In the genomic region with DNA sequence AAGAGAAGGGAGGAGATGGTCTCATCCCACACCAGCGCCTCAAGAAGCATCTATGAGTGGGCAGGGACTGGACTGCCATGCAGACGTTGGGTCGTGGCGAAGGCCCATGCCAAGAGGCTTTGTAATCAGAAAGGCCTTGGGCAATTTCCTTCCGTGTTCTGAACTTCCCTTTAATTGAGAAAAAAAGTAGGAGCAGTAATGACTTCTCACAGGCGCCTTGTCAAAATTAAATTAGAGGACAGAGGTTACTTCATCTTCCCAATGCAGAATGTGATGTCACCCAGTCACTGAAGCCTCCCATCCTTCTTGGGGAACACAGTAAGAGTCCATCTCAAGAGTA, we compare ENCODE assay signal across 13 mouse cellular contexts. TPM values are rescaled to one million over a fixed set of nuclear protein-coding genes. Genes with fewer than 3 reads are reported as not detected.
DNase-seq lines count a peak whose midpoint lies in the region; ATAC-seq and TF ChIP-seq lines count a peak whose summit lies in the region.
"Had no signal": no experiment of that assay in that cellular context is flagged by ENCODE, and none has a peak within 500 bp of the region (broad histone marks: within the 10 kb centered on the region; RNA-seq: fewer than 3 reads in every experiment).

No protein-coding gene starts in this region.

- WGBS in macrophage (ENCODE audit: missing documents): 2% methylated on average over 6 of the region's 6 CpGs
- 78% methylated on average over 6 of the region's 6 CpGs for WGBS in thymus, adult 2 months

- no peaks in the 10 kb centered on the region for H3K27me3 ChIP-seq in thymus, adult 2 months (ENCODE audit: control insufficient read depth, insufficient read depth, low read length)
- H3K27me3 ChIP-seq: kidney, embryonic 15.5 days; neural tube, embryonic 13.5 days had no signal

- H3K4me3 ChIP-seq in layer of hippocampus, adult 2 months: no peak overlapping the region
- no peak overlapping the region for H3K4me3 ChIP-seq in bone marrow macrophage, adult 2 months (ENCODE audit: insufficient read depth, low read length)
- no peak overlapping the region for H3K4me3 ChIP-seq in macrophage (ENCODE audit: inconsistent target)
- no peak overlapping the region for H3K4me3 ChIP-seq in thymus, adult 2 months (ENCODE audit: control insufficient read depth, insufficient read depth, low read length)
- H3K4me3 ChIP-seq: kidney, embryonic 15.5 days; neural tube, embryonic 13.5 days had no signal

- no peak for TF ChIP-seq CTCF in layer of hippocampus, adult 2 months (conservative IDR thresholded peaks at IDR 0.05)
- no peak for TF ChIP-seq CTCF in bone marrow macrophage, adult 2 months (IDR thresholded peaks at IDR 0.05; ENCODE audit: low read depth, low read length)
- TF ChIP-seq CTCF in thymus, adult 2 months (IDR thresholded peaks at IDR 0.05; ENCODE audit: borderline replicate concordance, control insufficient read depth, extremely low read depth, insufficient read depth, low read length, poor library complexity): no peak

- no peak for DNase-seq in layer of hippocampus, adult 2 months (ENCODE audit: low spot score in 2 of 2)
- no peak for DNase-seq in layer of hippocampus, postnatal 36 days
- DNase-seq in heart, postnatal 10 days: peak; percentile 60 to 66
- DNase-seq in thymus, adult 2 months: no peak
- DNase-seq in left cerebral cortex, adult 11 months (ENCODE audit: low spot score): no peak
- DNase-seq: right cerebral cortex, postnatal 4 days; thymus, postnatal 14 days had no signal

- ATAC-seq in frontal cortex, adult (ENCODE audit: low TSS enrichment): no peak
- ATAC-seq: activated CD4-positive, CD25-positive, alpha-beta regulatory T cell, adult 4 months had no signal

- no peak for TF ChIP-seq POLR2A in bone marrow macrophage, adult 2 months (IDR thresholded peaks at IDR 0.05; ENCODE audit: borderline replicate concordance, low read depth, low read length)
- no peak for TF ChIP-seq POLR2A in thymus, adult 2 months (IDR thresholded peaks at IDR 0.05; ENCODE audit: control insufficient read depth, extremely low read depth, insufficient read depth, low read length, poor library complexity)

- no peaks in the 10 kb centered on the region for H3K36me3 ChIP-seq in macrophage (ENCODE audit: inconsistent target)
- no peaks in the 10 kb centered on the region for H3K36me3 ChIP-seq in thymus, adult 2 months (ENCODE audit: control insufficient read depth, insufficient read depth, low read length)

- intact Hi-C loops in heart, postnatal 10 days (cut with DNase I): no loop called here

- peaks cover 54% of the 10 kb centered on the region for H3K79me2 ChIP-seq in macrophage (ENCODE audit: inconsistent target)

- peaks cover 62% of the 10 kb centered on the region for H3K4me1 ChIP-seq in bone marrow macrophage, adult 2 months (ENCODE audit: control insufficient read depth, insufficient read depth, low read length)
- H3K4me1 ChIP-seq in thymus, adult 2 months (replicated peaks; ENCODE audit: control insufficient read depth, insufficient read depth, low read length): peaks cover 4% of the 10 kb centered on the region

- peak overlapping the region; percentile 73 for H3K27ac ChIP-seq in layer of hippocampus, adult 2 months
- peak overlapping the region; percentile 51 for H3K27ac ChIP-seq in bone marrow macrophage, adult 2 months (ENCODE audit: insufficient read depth, low read depth, low read length)
- H3K27ac ChIP-seq in macrophage: peak overlapping the region; percentile 94
- H3K27ac ChIP-seq in thymus, adult 2 months (ENCODE audit: control insufficient read depth, insufficient read depth, low read length): no peak overlapping the region
- H3K27ac ChIP-seq: neural tube, embryonic 13.5 days had no signal

RNA-seq across cellular contexts. Expression of gene Nmt1, which starts 21.0 kb away (rescaled TPM):
- total RNA-seq in layer of hippocampus, adult 2 months (2021): 100 to 1,000 TPM; 169 to 173 TPM
- 100 to 1,000 TPM; 165 to 167 TPM for total RNA-seq in layer of hippocampus, postnatal 36 days (2021)
- polyA plus RNA-seq in bone marrow macrophage, adult 2 months (2012; ENCODE audit: insufficient read depth, insufficient read length, missing spikeins): 69.2 and 82.6 TPM in 2 replicates
- total RNA-seq in heart, postnatal 10 days (2021): 10 to 100 TPM; 61.4 to 63.2 TPM
- total RNA-seq in macrophage (2018; cell fraction: chromatin; rRNA removed): 10 to 100 TPM; 17.8 to 62.3 (median 36.5) TPM
- 100 to 1,000 TPM in 2 of 26 experiments, 10 to 100 TPM in 24; 47.5 to 103 (median 66.1) TPM for total RNA-seq in macrophage (2018; cell fraction: cytosol; rRNA removed)
- total RNA-seq in macrophage (2018; cell fraction: nucleus; rRNA removed): 10 to 100 TPM; 18.3 to 57.8 (median 36.3) TPM
- 58.0 to 93.5 TPM (median 59.5 TPM) in 3 replicates for polyA plus RNA-seq in macrophage (2018)
- 52.5 and 60.8 TPM in 2 replicates for polyA plus RNA-seq in thymus, adult 2 months (2012; rRNA removed)

RNA-seq across cellular contexts. Expression of gene Dcakd, which starts 21.2 kb away (rescaled TPM):
- 10 to 100 TPM; 77.1 to 80.3 TPM for total RNA-seq in layer of hippocampus, adult 2 months (2021)
- 10 to 100 TPM; 88.9 to 96.1 TPM for total RNA-seq in layer of hippocampus, postnatal 36 days (2021)
- 40.9 and 43.2 TPM in 2 replicates for polyA plus RNA-seq in bone marrow macrophage, adult 2 months (2012; ENCODE audit: insufficient read depth, insufficient read length, missing spikeins)
- total RNA-seq in heart, postnatal 10 days (2021): 10 to 100 TPM; 62.5 to 70.5 TPM
- total RNA-seq in macrophage (2018; cell fraction: chromatin; rRNA removed): 10 to 100 TPM in 21 of 26 experiments, 1 to 10 TPM in 5; 4.7 to 63.8 (median 24.2) TPM
- 10 to 100 TPM in 25 of 26 experiments, 1 to 10 TPM in 1; 9.0 to 27.8 (median 21.2) TPM for total RNA-seq in macrophage (2018; cell fraction: cytosol; rRNA removed)
- total RNA-seq in macrophage (2018; cell fraction: nucleus; rRNA removed): 10 to 100 TPM in 25 of 26 experiments, 1 to 10 TPM in 1; 8.1 to 54.4 (median 21.1) TPM
- 24.3 to 27.5 TPM (median 26.4 TPM) in 3 replicates for polyA plus RNA-seq in macrophage (2018)
- polyA plus RNA-seq in thymus, adult 2 months (2012; rRNA removed): 77.5 and 88.2 TPM in 2 replicates

Comparison
In these comparisons a context has a peak if more than half of its experiments do, and no peak if none do; other contexts are left out.
1. DNase-seq: peak in heart, postnatal 10 days (2 of 2); none in layer of hippocampus, adult 2 months (0 of 2), layer of hippocampus, postnatal 36 days (0 of 2), thymus, adult 2 months (single experiment) and left cerebral cortex, adult 11 months (single experiment).